Mouse (Mus musculus): ENCODE results near the gene Ccz1. TPM values are rescaled to one million over a fixed set of nuclear protein-coding genes. Genes with fewer than 3 reads are reported as not detected.

Ccz1 gene
- polyA plus RNA-seq, 1 experiment = 37.4 TPM

GRCm38 (mm10) chr5:143980858-143981257 lies 33.8 kb downstream of the Ccz1 start:
- H3K4me1 ChIP-seq (ENCODE audit: control insufficient read depth, insufficient read depth, low read length) = 0 out of 2 replicates have a peak, but pooled peaks cover 1% of the 10 kb centered on the region
- H3K27ac ChIP-seq (ENCODE audit: insufficient read depth, low read length) = no peak overlapping the region
- H3K4me3 ChIP-seq (ENCODE audit: insufficient read depth, low read length) = no peak overlapping the region
- TF ChIP-seq CTCF (IDR thresholded peaks at IDR 0.05; ENCODE audit: extremely low read depth, insufficient read depth, low read length) (no peak), POLR2A (IDR thresholded peaks at IDR 0.05; ENCODE audit: extremely low read depth, insufficient read depth, low read length) (no peak)

GRCm38 (mm10) chr5:143976726-143977431 lies 37.8 kb downstream of the Ccz1 start:
- no peak overlapping the region for H3K27ac ChIP-seq (ENCODE audit: insufficient read depth, low read length)
- TF ChIP-seq CTCF (IDR thresholded peaks at IDR 0.05; ENCODE audit: extremely low read depth, insufficient read depth, low read length) (no peak), POLR2A (IDR thresholded peaks at IDR 0.05; ENCODE audit: extremely low read depth, insufficient read depth, low read length) (no peak)
- H3K4me3 ChIP-seq (ENCODE audit: insufficient read depth, low read length) = no peak overlapping the region
- 0 out of 2 replicates have a peak, but pooled peaks cover 1% of the 10 kb centered on the region for H3K4me1 ChIP-seq (ENCODE audit: control insufficient read depth, insufficient read depth, low read length)

GRCm38 (mm10) chr5:143976232-143976631 lies 38.4 kb downstream of the Ccz1 start:
- H3K27ac ChIP-seq (ENCODE audit: insufficient read depth, low read length) = no peak overlapping the region
- H3K4me3 ChIP-seq (ENCODE audit: insufficient read depth, low read length) = no peak overlapping the region
- TF ChIP-seq POLR2A (IDR thresholded peaks at IDR 0.05; ENCODE audit: extremely low read depth, insufficient read depth, low read length) (no peak), CTCF (IDR thresholded peaks at IDR 0.05; ENCODE audit: extremely low read depth, insufficient read depth, low read length) (no peak)
- H3K4me1 ChIP-seq (ENCODE audit: control insufficient read depth, insufficient read depth, low read length) = 0 out of 2 replicates have a peak, but pooled peaks cover 1% of the 10 kb centered on the region

DNA sequence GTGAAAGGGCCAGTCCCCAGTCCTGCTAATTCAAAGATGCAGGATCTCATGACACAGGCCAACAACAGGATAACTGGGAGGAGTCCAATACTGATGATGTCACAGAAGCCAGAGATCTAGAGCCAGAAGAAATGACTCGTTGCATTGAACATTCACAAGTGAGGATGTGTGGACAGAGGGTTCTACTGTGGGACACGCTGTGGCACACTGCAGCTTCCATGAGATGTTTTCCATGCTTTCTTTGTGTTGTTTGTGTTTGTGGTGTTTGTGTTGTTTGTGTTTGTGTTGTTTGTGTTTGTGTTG lies 39.1 kb downstream of the Ccz1 start:
- Histone ChIP-seq H3K27ac (ENCODE audit: insufficient read depth, low read length) (no peak overlapping the region), H3K4me1 (ENCODE audit: control insufficient read depth, insufficient read depth, low read length) (no peaks in the 10 kb centered on the region), H3K4me3 (ENCODE audit: insufficient read depth, low read length) (no peak overlapping the region)
- TF ChIP-seq CTCF (IDR thresholded peaks at IDR 0.05; ENCODE audit: extremely low read depth, insufficient read depth, low read length) (no peak), POLR2A (IDR thresholded peaks at IDR 0.05; ENCODE audit: extremely low read depth, insufficient read depth, low read length) (no peak)

DNA sequence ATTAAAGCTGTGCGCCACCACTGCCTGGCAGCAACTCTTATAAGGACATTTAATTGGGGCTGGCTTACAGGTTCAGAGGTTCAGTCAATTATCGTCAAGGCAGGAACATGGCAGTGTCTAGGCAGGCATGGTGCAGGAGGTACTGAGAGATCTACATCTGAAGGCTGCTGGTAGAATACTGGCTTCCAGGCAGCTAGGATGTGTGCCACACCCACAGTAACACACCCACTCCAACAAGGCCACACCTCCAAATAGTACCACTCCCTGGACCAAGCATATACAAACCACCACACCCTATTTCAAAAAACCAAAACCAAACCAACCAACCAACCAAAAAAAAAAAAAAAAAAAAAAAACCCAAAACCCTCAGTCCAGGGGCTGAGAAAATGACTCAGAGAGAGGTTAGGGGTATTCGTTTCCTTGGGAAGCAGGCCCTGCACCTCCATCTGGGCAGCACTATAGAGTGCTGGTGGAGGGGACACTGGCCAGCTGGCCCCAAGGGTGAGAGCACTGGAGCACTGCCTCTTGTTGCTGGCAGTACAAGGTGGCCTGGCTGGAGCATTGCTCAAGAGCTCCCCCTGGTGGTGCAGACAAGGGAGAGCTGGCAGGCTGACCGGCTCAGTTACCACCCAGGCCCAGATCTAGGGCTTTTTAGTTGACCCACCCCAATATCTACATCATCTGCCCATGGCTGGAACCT lies 39.6 kb downstream of the Ccz1 start:
- TF ChIP-seq POLR2A (IDR thresholded peaks at IDR 0.05; ENCODE audit: extremely low read depth, insufficient read depth, low read length) (no peak), CTCF (IDR thresholded peaks at IDR 0.05; ENCODE audit: extremely low read depth, insufficient read depth, low read length) (peak; percentile 84)
- no peak overlapping the region for H3K4me3 ChIP-seq (ENCODE audit: insufficient read depth, low read length)
- H3K4me1 ChIP-seq (ENCODE audit: control insufficient read depth, insufficient read depth, low read length) = no peaks in the 10 kb centered on the region
- H3K27ac ChIP-seq (ENCODE audit: insufficient read depth, low read length) = no peak overlapping the region

GRCm38 (mm10) chr5:143972628-143973027 lies 42.0 kb downstream of the Ccz1 start:
- Histone ChIP-seq H3K27ac (ENCODE audit: insufficient read depth, low read length) (no peak overlapping the region), H3K4me3 (ENCODE audit: insufficient read depth, low read length) (no peak overlapping the region), H3K4me1 (ENCODE audit: control insufficient read depth, insufficient read depth, low read length) (no peaks in the 10 kb centered on the region)
- no peak for TF ChIP-seq POLR2A (IDR thresholded peaks at IDR 0.05; ENCODE audit: extremely low read depth, insufficient read depth, low read length)

DNA sequence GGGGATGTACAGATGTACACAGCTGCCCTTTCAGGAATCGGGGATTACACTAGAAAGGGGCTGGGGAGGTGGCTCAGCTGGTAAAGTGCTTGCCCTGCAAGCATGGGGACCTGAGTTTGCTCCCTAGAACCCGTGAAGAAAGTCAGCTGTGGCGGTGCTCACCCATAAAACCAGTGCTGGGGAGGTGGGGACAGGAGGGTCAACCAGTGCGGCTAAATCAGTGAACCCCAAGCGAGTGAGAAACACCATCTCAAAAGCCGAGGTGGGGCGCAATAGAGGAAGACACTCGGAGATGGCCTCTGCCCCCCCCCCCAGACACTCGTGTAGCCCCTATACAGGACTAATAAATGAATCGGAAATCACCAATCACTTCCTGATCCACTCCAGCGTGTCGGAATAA lies 48.0 kb downstream of the Ccz1 start:
- TF ChIP-seq POLR2A (IDR thresholded peaks at IDR 0.05; ENCODE audit: extremely low read depth, insufficient read depth, low read length) (no peak), CTCF (IDR thresholded peaks at IDR 0.05; ENCODE audit: extremely low read depth, insufficient read depth, low read length) (no peak)
- no peak overlapping the region for H3K4me3 ChIP-seq (ENCODE audit: insufficient read depth, low read length)

GRCm38 (mm10) chr5:143965586-143966345 lies 48.9 kb downstream of the Ccz1 start:
- Histone ChIP-seq H3K27ac (ENCODE audit: insufficient read depth, low read length) (no peak overlapping the region), H3K4me3 (ENCODE audit: insufficient read depth, low read length) (no peak overlapping the region), H3K4me1 (ENCODE audit: control insufficient read depth, insufficient read depth, low read length) (no peaks in the 10 kb centered on the region)
- TF ChIP-seq POLR2A (IDR thresholded peaks at IDR 0.05; ENCODE audit: extremely low read depth, insufficient read depth, low read length) (no peak), CTCF (IDR thresholded peaks at IDR 0.05; ENCODE audit: extremely low read depth, insufficient read depth, low read length) (no peak)

More for the DNA sequence above, 48.0 kb downstream of the Ccz1 start:
- no peaks in the 10 kb centered on the region for H3K4me1 ChIP-seq (ENCODE audit: control insufficient read depth, insufficient read depth, low read length)
- no peak overlapping the region for H3K27ac ChIP-seq (ENCODE audit: insufficient read depth, low read length)

GRCm38 (mm10) chr5:143961176-143961575 lies 53.5 kb downstream of the Ccz1 start:
- H3K4me1 ChIP-seq (ENCODE audit: control insufficient read depth, insufficient read depth, low read length) = no peaks in the 10 kb centered on the region
- TF ChIP-seq POLR2A (IDR thresholded peaks at IDR 0.05; ENCODE audit: extremely low read depth, insufficient read depth, low read length) (no peak), CTCF (IDR thresholded peaks at IDR 0.05; ENCODE audit: extremely low read depth, insufficient read depth, low read length) (no peak)
- no peak overlapping the region for H3K4me3 ChIP-seq (ENCODE audit: insufficient read depth, low read length)
- no peak overlapping the region for H3K27ac ChIP-seq (ENCODE audit: insufficient read depth, low read length)
